Mouse (Mus musculus): ENCODE results near the gene Asic2.

- TF ChIP-seq POLR2A (IDR thresholded peaks at IDR 0.05; ENCODE audit: low read depth, low read length) (no peak), CTCF (conservative IDR thresholded peaks at IDR 0.05; ENCODE audit: insufficient read depth, insufficient read length, low read depth, low read length) (no peak)
Measured at GRCm38 (mm10) chr11:81163056-81163455, 805.2 kb downstream of the Asic2 start.
